Mouse (Mus musculus): ENCODE data around the gene Klhl31.

The Klhl31 gene

DNA sequence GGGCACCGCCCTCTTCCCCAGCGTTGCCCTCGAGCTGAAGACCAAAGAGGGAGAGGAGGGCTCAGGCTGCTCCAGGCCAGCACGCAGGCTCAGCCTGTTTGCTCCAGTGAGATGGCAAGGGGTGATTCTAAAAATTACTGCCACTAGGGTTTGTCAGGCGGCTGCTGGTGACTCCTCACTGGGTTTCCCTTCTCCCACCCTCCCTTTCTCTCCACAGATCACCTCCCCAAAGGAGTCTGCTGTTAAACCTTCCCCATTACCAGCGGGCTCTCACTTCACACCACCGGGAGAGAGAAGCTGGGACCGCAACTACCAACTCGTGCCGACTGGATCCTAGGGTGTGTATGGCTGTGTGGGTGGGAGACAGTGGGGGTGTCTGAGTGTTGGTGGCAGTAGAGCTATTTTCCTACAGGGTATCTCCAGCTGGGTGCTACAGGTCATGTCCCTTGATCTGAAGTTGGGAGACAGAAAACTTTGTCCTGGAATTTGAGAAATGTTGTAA is at the start of gene Klhl31:
Gene Klhl31 (plus strand): TSS at position 51 of the 502 bp plus-strand sequence.
- peak; percentile 29 for DNase-seq (ENCODE audit: low read depth, low spot score)

DNA sequence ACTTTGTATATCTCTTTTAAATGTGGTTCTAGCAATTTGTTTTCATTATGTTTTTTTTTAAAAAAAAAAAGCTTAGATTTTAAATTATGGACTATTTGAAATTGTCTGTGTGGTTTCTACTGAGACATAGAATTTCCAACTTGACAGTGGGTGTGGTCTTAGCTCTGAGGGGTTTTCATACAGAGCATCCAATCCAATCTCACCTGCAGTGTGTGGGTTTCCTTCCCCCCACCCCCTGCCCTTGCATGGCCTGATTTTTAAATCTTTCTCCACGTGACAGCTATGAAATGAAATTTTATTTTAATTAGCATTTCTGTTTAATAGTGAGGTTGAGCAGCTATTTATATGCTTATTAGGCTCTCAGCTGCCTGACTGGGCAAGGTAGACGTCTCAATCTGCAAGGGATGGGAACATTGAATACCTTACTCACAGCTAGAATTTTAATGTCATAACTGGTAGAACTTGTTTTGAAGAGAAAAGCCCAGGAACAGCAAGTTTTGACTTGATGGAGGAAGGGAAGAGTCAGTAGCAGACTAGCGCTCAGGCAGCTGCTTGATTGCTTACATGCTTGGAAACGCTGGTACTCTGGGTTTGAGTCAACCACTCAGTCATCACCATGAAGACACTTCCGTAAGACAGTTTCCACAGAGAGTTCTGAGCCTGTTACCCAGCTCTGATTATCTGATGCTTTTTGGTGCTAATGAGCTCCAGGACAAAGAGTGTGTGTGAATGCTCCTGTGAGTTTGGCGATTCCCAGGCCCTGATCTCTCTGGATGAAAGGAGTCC is 49.3 kb upstream of the Klhl31 start:
- DNase-seq (ENCODE audit: low read depth, low spot score), result no peak

GRCm38 (mm10) chr9:77587616-77588015 is 48.7 kb upstream of the Klhl31 start:
- no peak for DNase-seq (ENCODE audit: low read depth, low spot score)

- no peak for DNase-seq (ENCODE audit: low read depth, low spot score)
These were observed 46.8 kb upstream of the Klhl31 start for GRCm38 (mm10) chr9:77589496-77589895.

GRCm38 (mm10) chr9:77592423-77592822 is 43.9 kb upstream of the Klhl31 start:
- no peak for DNase-seq (ENCODE audit: low read depth, low spot score)

- no peak for DNase-seq (ENCODE audit: low read depth, low spot score)
These were observed 41.2 kb upstream of the Klhl31 start for GRCm38 (mm10) chr9:77595006-77595626.

DNA sequence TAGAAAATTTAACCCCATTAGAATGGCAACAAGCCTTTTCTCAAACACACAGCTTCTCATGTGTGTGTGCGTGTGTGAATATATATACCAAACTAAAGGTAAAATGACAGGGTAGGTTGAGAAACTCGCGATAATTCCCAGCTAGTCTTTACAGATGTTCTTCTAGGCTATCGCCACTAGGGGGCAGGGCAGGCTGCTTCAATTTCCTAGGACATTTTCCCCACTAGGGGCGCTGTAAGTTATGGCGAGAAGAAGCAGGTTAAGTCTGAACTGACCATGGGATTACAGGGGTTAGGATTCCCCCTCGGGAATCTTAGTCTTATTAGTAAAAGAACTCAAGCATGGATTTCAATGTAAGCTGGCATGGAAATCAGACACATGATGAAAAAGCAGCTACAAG is 39.9 kb upstream of the Klhl31 start:
- peak; percentile 77 for DNase-seq (ENCODE audit: low read depth, low spot score)

DNA sequence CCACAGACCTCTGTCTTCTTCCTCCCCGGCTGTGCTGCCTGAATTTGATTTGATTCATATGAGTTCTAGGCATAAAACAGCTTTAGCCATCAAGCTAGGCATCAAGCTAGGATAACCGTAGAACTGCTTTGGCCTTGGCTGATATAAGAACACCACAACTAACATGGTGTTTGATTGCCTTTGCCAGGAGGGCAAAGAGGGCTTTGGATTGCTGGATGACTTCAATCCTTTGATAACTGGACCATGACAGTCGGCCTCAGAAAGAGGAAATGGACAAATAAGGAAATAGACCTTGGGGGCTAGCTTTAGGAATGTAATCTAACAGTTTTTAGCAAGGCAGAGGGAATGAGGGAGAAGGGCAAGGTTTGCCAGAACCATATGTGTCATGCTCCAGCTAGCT is 37.7 kb upstream of the Klhl31 start:
- no peak for DNase-seq (ENCODE audit: low read depth, low spot score)

GRCm38 (mm10) chr9:77602302-77603266 is 33.7 kb upstream of the Klhl31 start:
- no peak for DNase-seq (ENCODE audit: low read depth, low spot score)

GRCm38 (mm10) chr9:77603965-77604509 is 32.3 kb upstream of the Klhl31 start:
- DNase-seq (ENCODE audit: low read depth, low spot score), result no peak

DNA sequence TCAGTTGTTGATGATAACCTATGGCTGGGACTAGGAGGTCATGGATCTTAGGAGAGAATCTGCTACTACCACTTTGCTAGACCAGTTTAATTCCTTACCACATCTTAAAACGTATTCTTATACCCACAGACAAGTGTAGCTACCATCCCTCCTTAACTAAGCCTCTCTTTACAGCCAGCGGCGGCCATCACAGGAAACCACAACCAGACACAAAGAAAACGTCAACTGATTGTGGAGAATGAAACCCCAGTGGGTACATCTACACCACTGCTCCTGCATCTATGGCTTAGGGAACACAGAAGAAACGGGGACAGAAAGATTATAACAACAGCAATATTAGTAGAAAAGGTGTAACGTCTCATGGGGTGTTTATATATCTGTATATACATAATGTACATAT is 29.0 kb upstream of the Klhl31 start:
- no peak for DNase-seq (ENCODE audit: low read depth, low spot score)

- peak; percentile 45 for DNase-seq (ENCODE audit: low read depth, low spot score)
These were observed 28.5 kb upstream of the Klhl31 start for GRCm38 (mm10) chr9:77607840-77608239.

DNA sequence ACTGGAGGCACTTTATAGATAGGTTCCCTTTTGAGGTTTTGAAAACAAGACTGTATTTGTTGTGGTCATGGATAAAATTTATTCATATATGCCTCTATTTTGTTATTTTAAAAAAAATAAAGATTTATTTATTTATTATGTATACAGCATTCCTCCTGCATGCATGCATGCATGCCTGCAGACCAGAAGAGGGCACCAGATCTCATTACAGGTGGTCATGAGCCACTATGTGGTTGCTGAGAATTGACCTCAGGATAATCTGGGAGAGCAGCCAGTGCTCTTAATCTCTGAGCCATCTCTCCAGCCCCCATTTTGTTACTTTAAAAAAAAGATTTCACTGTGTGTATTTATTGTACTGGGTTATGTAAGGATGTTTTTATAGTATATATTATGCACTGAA is 25.5 kb upstream of the Klhl31 start:
- DNase-seq (ENCODE audit: low read depth, low spot score), result no peak

DNA sequence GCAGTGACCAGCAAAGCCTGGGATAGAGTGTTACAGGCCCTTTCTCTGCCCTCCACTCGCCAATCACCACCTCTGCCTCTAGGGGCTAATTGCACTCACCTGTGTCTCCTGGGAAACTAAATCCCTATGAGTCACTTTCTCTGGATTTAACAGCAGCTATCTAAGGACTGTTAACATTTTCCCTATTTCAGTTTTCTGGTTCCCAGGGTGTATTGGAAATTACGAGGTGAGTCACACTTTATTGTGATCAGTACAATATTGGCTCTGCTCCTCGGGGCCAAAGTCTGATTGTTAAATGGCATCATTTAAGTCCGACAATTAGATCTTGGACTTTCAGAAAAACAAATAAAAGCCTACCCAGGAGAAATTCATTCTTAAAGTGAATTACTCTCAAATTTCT is 24.0 kb upstream of the Klhl31 start:
- no peak for DNase-seq (ENCODE audit: low read depth, low spot score)

DNA sequence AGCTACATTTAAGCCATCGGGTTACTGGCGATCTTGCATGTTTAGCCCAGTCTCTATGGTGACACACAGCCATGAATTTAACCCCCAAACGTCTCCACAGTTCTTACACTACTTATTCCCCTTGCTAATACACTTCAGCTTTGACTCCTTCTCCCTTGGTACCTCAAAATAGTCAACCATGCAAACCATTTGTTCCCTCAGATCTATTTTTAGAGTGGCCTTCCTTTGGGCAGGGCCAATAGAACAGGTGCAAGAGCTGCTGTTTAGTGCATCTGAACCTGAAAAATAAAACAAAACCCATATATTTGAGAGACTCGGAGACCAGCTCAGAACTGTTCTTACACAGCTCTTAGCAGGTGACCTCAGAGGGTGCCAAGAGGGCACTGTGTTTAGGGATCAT is 20.4 kb upstream of the Klhl31 start:
- no peak for DNase-seq (ENCODE audit: low read depth, low spot score)

DNA sequence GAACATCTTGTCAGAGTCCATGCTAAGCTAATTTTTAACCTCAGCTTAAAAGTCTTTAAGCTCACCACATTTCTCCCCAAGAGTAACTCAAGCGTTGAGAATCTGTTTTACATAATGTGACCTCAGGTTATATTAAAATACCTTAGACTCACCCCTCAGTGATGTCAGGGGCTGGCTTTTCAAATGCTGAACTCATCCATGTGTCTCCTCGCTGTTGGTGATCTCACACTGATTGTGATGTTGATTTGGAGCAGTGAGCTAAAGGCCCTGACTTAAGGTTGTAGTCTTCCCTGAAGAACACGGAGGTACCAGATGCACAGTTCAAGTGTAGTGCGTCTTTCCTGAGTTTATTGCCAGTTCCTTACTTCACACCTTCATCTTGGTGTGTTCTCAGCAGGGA is 19.5 kb upstream of the Klhl31 start:
- no peak for DNase-seq (ENCODE audit: low read depth, low spot score)

DNA sequence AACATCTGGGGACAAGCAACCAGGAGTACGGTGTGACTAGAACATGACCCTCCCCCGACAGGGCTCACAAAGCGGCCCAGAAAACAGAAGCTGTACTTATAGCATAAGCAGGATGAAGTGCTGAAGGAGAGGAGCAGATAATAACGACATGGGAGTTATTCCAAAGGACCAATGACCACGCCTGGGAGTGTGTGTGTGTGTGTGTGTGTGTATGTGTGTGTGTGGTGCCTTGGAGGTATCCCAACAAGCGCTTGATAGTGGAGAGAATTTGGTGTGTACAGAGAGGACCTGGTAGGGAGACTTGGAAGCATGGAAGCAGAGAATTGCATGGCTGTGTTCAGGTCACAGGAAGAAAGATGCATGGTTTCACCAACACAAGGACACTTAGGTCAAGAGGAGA is 18.5 kb upstream of the Klhl31 start:
- no peak for DNase-seq (ENCODE audit: low read depth, low spot score)

DNA sequence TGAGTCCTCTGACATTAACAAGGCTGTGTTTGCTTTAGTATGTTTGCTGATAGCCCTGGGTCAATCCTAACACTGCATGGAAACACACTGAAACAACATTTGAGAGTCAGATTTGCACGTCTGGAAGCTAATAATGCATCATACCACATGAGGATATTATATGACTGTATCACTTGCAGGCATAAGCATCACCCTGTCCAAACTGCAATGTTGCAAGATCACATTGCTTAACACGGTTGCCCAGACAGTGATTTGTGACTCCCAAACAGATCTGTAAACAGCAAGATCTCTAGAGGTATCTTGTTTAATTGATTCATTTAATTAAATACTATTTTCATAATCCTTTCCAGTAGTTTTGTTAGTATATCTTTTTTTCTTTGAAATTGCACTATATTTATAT is 17.9 kb upstream of the Klhl31 start:
- no peak for DNase-seq (ENCODE audit: low read depth, low spot score)

DNA sequence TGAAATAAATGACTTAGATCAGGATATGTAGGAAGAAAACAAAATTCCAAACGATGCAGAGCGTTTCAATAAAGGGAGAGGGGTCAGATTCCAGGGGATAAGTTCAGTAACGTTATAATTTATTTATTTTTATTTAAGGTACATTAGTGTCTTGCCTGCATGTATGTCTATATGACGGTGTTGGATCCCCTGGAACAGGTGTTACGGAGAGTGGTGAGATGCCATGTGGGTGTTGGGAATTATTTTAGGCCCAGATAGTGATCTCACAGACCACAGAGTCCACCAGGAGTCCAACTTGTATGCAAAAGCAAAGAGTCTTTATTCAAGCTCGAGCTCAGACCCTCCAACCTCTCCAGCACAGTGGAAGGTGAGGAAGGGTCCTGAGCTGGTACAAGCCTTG is 16.2 kb upstream of the Klhl31 start:
- no peak for DNase-seq (ENCODE audit: low read depth, low spot score)

DNA sequence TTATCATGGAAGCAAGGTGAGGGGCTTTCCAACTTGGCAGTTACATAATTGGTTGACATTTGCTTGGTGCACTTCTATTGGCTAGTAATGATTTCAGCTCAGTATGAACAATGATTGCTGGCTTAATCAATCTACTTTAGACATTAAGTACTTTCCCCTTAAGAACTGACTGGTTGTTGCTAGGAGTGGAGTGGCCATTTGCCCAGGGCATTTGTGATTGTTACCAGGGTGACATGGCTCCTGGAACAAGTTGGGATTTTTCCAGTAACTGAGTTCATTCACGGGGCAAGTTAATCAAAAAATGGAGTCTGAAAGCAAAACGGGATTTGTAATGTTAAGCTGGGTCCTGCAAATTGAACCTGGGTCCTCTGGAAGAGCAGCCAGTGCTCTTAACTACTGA is 15.8 kb upstream of the Klhl31 start:
- peak; percentile 7 for DNase-seq (ENCODE audit: low read depth, low spot score)

GRCm38 (mm10) chr9:77622874-77623273 is 13.4 kb upstream of the Klhl31 start:
- no peak for DNase-seq (ENCODE audit: low read depth, low spot score)
